Mouse (Mus musculus) right cerebral cortex, adult 18-20 months (tissue): ENCODE measurements around the gene Fmc1.
A peak's percentile ranks its signal among the peaks of the same experiment; 100 is the strongest.
"Not testable (repeated sequence)": the region's sequence is repeated elsewhere in the genome, so short reads cannot be mapped to it uniquely, and the experiment has no call there.

Source experiments
- DNase-seq: peaks from one replicate; pipeline ENCODE4 v3.0.0; 2022; ENCODE audit warnings: mixed read lengths

The Fmc1 gene

GRCm38 (mm10) chr6:38533428-38534405, at the start of gene Fmc1:
TSS of gene Fmc1 (plus strand) at chr6:38533502.
- peak; percentile 99 for DNase-seq

- DNase-seq = peak; percentile 13
Measured at GRCm38 (mm10) chr6:38492550-38492949, 40.8 kb upstream of the Fmc1 start.

- DNase-seq = no peak
Measured at GRCm38 (mm10) chr6:38495641-38496040, 37.7 kb upstream of the Fmc1 start.

- DNase-seq = no peak
Measured at GRCm38 (mm10) chr6:38512096-38512495, 21.2 kb upstream of the Fmc1 start.

- no peak for DNase-seq
Measured at GRCm38 (mm10) chr6:38512830-38513229, 20.5 kb upstream of the Fmc1 start.

- no peak for DNase-seq
Measured at GRCm38 (mm10) chr6:38515201-38515600, 18.1 kb upstream of the Fmc1 start.

- DNase-seq = no peak
Measured at GRCm38 (mm10) chr6:38523851-38524250, 9.5 kb upstream of the Fmc1 start.

- peak; percentile 32 for DNase-seq
Measured at GRCm38 (mm10) chr6:38531211-38531820, 2.0 kb upstream of the Fmc1 start.

- DNase-seq = no peak
Measured at GRCm38 (mm10) chr6:38532500-38533420, 542 bp upstream of the Fmc1 start.

- peak; percentile 95 for DNase-seq
Measured at GRCm38 (mm10) chr6:38534640-38535365, 1.5 kb downstream of the Fmc1 start.

GRCm38 (mm10) chr6:38535366-38535690, 2.0 kb downstream of the Fmc1 start:
- DNase-seq = no peak

- DNase-seq = no peak
Measured at GRCm38 (mm10) chr6:38535788-38536187, 2.5 kb downstream of the Fmc1 start.

GRCm38 (mm10) chr6:38544141-38544540, 10.8 kb downstream of the Fmc1 start:
- not testable (repeated sequence) for DNase-seq

GRCm38 (mm10) chr6:38547005-38547404, 13.7 kb downstream of the Fmc1 start:
- DNase-seq = not testable (repeated sequence)

- DNase-seq = no peak
Measured at GRCm38 (mm10) chr6:38547707-38548106, 14.4 kb downstream of the Fmc1 start.

GRCm38 (mm10) chr6:38548595-38548994, 15.3 kb downstream of the Fmc1 start:
- DNase-seq = not testable (repeated sequence)

GRCm38 (mm10) chr6:38549840-38550239, 16.5 kb downstream of the Fmc1 start:
- DNase-seq = not testable (repeated sequence)

- no peak for DNase-seq
Measured at GRCm38 (mm10) chr6:38550250-38551061, 17.2 kb downstream of the Fmc1 start.

- peak; percentile 96 for DNase-seq
Measured at GRCm38 (mm10) chr6:38551062-38551988, 18.0 kb downstream of the Fmc1 start, which contains the start of gene Luc7l2. TSS of gene Luc7l2 (plus strand) at chr6:38551334.
